ENCODE assay signal across 34 mouse cellular contexts in genomic region chr11:82865957-82866356, GRCm38 (mm10). TPM values are rescaled to one million over a fixed set of nuclear protein-coding genes. Genes with fewer than 3 reads are reported as not detected.
DNase-seq lines count a peak whose midpoint lies in the region; ATAC-seq and TF ChIP-seq lines count a peak whose summit lies in the region.
"Had no signal": no experiment of that assay in that cellular context is flagged by ENCODE, and none has a peak within 500 bp of the region (broad histone marks: within the 10 kb centered on the region; RNA-seq: fewer than 3 reads in every experiment).

No protein-coding gene starts in this region.

- DNase-seq in liver, embryonic 11.5 days (ENCODE audit: low spot score), result no peak
- DNase-seq in liver, result no peak
- no peak for DNase-seq in liver, embryonic 13.5 days
- DNase-seq in spleen, postnatal 10 days (ENCODE audit: low spot score in 2 of 2), result no peak
- DNase-seq in left cerebral cortex, adult 2 months (ENCODE audit: extremely low spot score in 1 of 2, low spot score in 2 of 2), result no peak
- DNase-seq: adrenal gland, adult 8-10 months; adrenal gland, postnatal 25 days; B cell, adult 2 months; cerebellum, adult 11-12 months; cerebellum, adult 8-10 months; cerebellum, postnatal 10 days; cerebellum, postnatal 36 days; embryo, embryonic 11 days; gastrocnemius, postnatal 25 days; heart, postnatal 10 days; heart, postnatal 36 days had no signal

- no peaks in the 10 kb centered on the region for H3K27me3 ChIP-seq in liver, embryonic 11.5 days (replicated peaks; ENCODE audit: control insufficient read depth, insufficient read depth, low read length)
- H3K27me3 ChIP-seq in liver, embryonic 13.5 days, result no peaks in the 10 kb centered on the region
- H3K27me3 ChIP-seq in liver, embryonic 16.5 days (ENCODE audit: control insufficient read depth, insufficient read depth, low read depth, low read length), result no peaks in the 10 kb centered on the region
- H3K27me3 ChIP-seq in hindbrain, embryonic 12.5 days, result no peaks in the 10 kb centered on the region
- H3K27me3 ChIP-seq: embryonic facial prominence, embryonic 13.5 days; forebrain, embryonic 12.5 days; forebrain, embryonic 15.5 days; heart, embryonic 12.5 days; heart, embryonic 15.5 days had no signal

- H3K9me3 ChIP-seq in liver, embryonic 11.5 days (ENCODE audit: control insufficient read depth, low read length), result no peaks in the 10 kb centered on the region
- no peaks in the 10 kb centered on the region for H3K9me3 ChIP-seq in liver, embryonic 13.5 days (replicated peaks)
- no peaks in the 10 kb centered on the region for H3K9me3 ChIP-seq in liver, embryonic 16.5 days (replicated peaks; ENCODE audit: control insufficient read depth, low read length)
- H3K9me3 ChIP-seq in hindbrain, embryonic 12.5 days (replicated peaks), result no peaks in the 10 kb centered on the region
- H3K9me3 ChIP-seq: embryonic facial prominence, embryonic 10.5 days; embryonic facial prominence, embryonic 13.5 days; forebrain, embryonic 12.5 days; forebrain, embryonic 15.5 days; heart, embryonic 12.5 days; heart, embryonic 15.5 days; hindbrain, embryonic 10.5 days had no signal

- H3K4me1 ChIP-seq in liver, embryonic 11.5 days (replicated peaks; ENCODE audit: control insufficient read depth, insufficient read depth, low read length), result peaks cover 36% of the 10 kb centered on the region
- peaks cover 87% of the 10 kb centered on the region for H3K4me1 ChIP-seq in liver, embryonic 13.5 days (replicated peaks)
- H3K4me1 ChIP-seq in liver, embryonic 16.5 days (ENCODE audit: control insufficient read depth, low read depth, low read length), result peaks cover 61% of the 10 kb centered on the region
- H3K4me1 ChIP-seq in hindbrain, embryonic 12.5 days, result peaks cover 21% of the 10 kb centered on the region

- WGBS in liver, embryonic 11.5 days, result 73% methylated on average over 10 of the region's 10 CpGs
- 65% methylated on average over 10 of the region's 10 CpGs for WGBS in liver, embryonic 13.5 days (ENCODE audit: insufficient replicate concordance)
- 67% methylated on average over 10 of the region's 10 CpGs for WGBS in liver, embryonic 16.5 days (ENCODE audit: insufficient replicate concordance)
- 84% methylated on average over 10 of the region's 10 CpGs for WGBS in hindbrain, embryonic 12.5 days

- H3K36me3 ChIP-seq in liver, embryonic 11.5 days (ENCODE audit: control insufficient read depth, insufficient read depth, low read length), result no peaks in the 10 kb centered on the region
- no peaks in the 10 kb centered on the region for H3K36me3 ChIP-seq in liver, embryonic 13.5 days
- no peaks in the 10 kb centered on the region for H3K36me3 ChIP-seq in liver, embryonic 16.5 days (ENCODE audit: control insufficient read depth, insufficient read depth)
- no peaks in the 10 kb centered on the region for H3K36me3 ChIP-seq in hindbrain, embryonic 12.5 days
- H3K36me3 ChIP-seq: embryonic facial prominence, embryonic 10.5 days; embryonic facial prominence, embryonic 13.5 days; forebrain, embryonic 12.5 days; forebrain, embryonic 15.5 days; heart, embryonic 12.5 days; heart, embryonic 15.5 days; hindbrain, embryonic 10.5 days had no signal

- peak overlapping the region; percentile 49 for H3K4me2 ChIP-seq in liver, embryonic 11.5 days
- peak overlapping the region; percentile 70 for H3K4me2 ChIP-seq in liver, embryonic 13.5 days
- 0 out of 2 replicates have a peak overlapping the region, but pooled peaks have one; percentile 51 for H3K4me2 ChIP-seq in liver, embryonic 16.5 days (ENCODE audit: low read depth, low read length)
- H3K4me2 ChIP-seq in hindbrain, embryonic 12.5 days (replicated peaks), result no peak overlapping the region
- H3K4me2 ChIP-seq: embryonic facial prominence, embryonic 13.5 days; forebrain, embryonic 12.5 days; forebrain, embryonic 15.5 days; heart, embryonic 12.5 days; heart, embryonic 15.5 days; hindbrain, embryonic 14.5 days had no signal

- H3K4me3 ChIP-seq in liver, embryonic 11.5 days (ENCODE audit: low read depth, low read length), result no peak overlapping the region
- no peak overlapping the region; the same call in 1 of the 2 replicates for H3K4me3 ChIP-seq in liver, embryonic 13.5 days (replicated peaks)
- H3K4me3 ChIP-seq in liver, embryonic 16.5 days (ENCODE audit: low read depth, low read length), result no peak overlapping the region
- no peak overlapping the region for H3K4me3 ChIP-seq in hindbrain, embryonic 12.5 days
- H3K4me3 ChIP-seq in left cerebral cortex, adult 2 months, result no peak overlapping the region
- H3K4me3 ChIP-seq: embryonic facial prominence, embryonic 10.5 days; embryonic facial prominence, embryonic 13.5 days; forebrain, embryonic 12.5 days; forebrain, embryonic 15.5 days; heart, embryonic 12.5 days; heart, embryonic 15.5 days; hindbrain, embryonic 10.5 days had no signal

- intact Hi-C loops in left cerebral cortex, adult 2 months (cut with DNase I), result no loop called here

- no peak for ATAC-seq in liver, embryonic 11.5 days (replicated peaks; ENCODE audit: low FRiP score)
- ATAC-seq in liver, embryonic 13.5 days (ENCODE audit: low read depth), result no peak
- no peak for ATAC-seq in liver, embryonic 16.5 days (ENCODE audit: low read depth)
- no peak for ATAC-seq in hindbrain, embryonic 12.5 days (ENCODE audit: low FRiP score)
- ATAC-seq: activated CD4-positive, CD25-positive, alpha-beta regulatory T cell, adult 4 months; forebrain, embryonic 15.5 days; hindbrain, postnatal 0 days had no signal

- no peak for TF ChIP-seq CTCF in left cerebral cortex, adult 2 months (IDR thresholded peaks at IDR 0.05)

- no peak overlapping the region for H3K27ac ChIP-seq in liver, embryonic 11.5 days (ENCODE audit: low read depth, low read length)
- H3K27ac ChIP-seq in liver, embryonic 13.5 days, result peak overlapping the region; percentile 54
- no peak overlapping the region for H3K27ac ChIP-seq in liver, embryonic 16.5 days (ENCODE audit: low read length)
- no peak overlapping the region for H3K27ac ChIP-seq in hindbrain, embryonic 12.5 days
- no peak overlapping the region for H3K27ac ChIP-seq in left cerebral cortex, adult 2 months
- H3K27ac ChIP-seq: embryonic facial prominence, embryonic 10.5 days; embryonic facial prominence, embryonic 13.5 days; forebrain, embryonic 12.5 days; heart, embryonic 15.5 days; hindbrain, embryonic 10.5 days; hindbrain, embryonic 14.5 days; hindbrain, postnatal 0 days had no signal

- H3K9ac ChIP-seq in liver, embryonic 11.5 days (ENCODE audit: low read depth, low read length), result no peak overlapping the region
- peak overlapping the region; percentile 49; the same call in 1 of the 2 replicates for H3K9ac ChIP-seq in liver, embryonic 13.5 days
- no peak overlapping the region for H3K9ac ChIP-seq in liver, embryonic 16.5 days (ENCODE audit: low read depth, low read length)
- no peak overlapping the region for H3K9ac ChIP-seq in hindbrain, embryonic 12.5 days
- H3K9ac ChIP-seq: embryonic facial prominence, embryonic 13.5 days; forebrain, embryonic 12.5 days; forebrain, embryonic 15.5 days; heart, embryonic 12.5 days; heart, embryonic 15.5 days; hindbrain, embryonic 14.5 days had no signal

RNA-seq across cellular contexts. Expression of gene Rffl, which starts 5.1 kb away (rescaled TPM):
- polyA plus RNA-seq in liver, embryonic 11.5 days (2014; fragmentation: Nextera tagmentation; extraction: Ambion mirVana), result 27.5 and 29.7 TPM in 2 replicates
- polyA plus RNA-seq in liver, embryonic 13.5 days (2015; fragmentation: Nextera tagmentation; extraction: Ambion mirVana), result 20.2 and 25.3 TPM in 2 replicates
- polyA plus RNA-seq in liver, embryonic 16.5 days (2015; fragmentation: Nextera tagmentation; extraction: Ambion mirVana), result 25.8 and 26.4 TPM in 2 replicates
- 8.9 and 9.6 TPM in 2 replicates for polyA plus RNA-seq in hindbrain, embryonic 12.5 days (2016; fragmentation: Nextera tagmentation; extraction: Ambion mirVana)
- total RNA-seq in left cerebral cortex, adult 2 months (2021), result 1 to 10 TPM; 8.8 to 9.1 TPM

RNA-seq across cellular contexts. Expression of gene Rad51d, which starts 24.5 kb away (rescaled TPM):
- 14.4 and 14.8 TPM in 2 replicates for polyA plus RNA-seq in liver, embryonic 11.5 days (2014; fragmentation: Nextera tagmentation; extraction: Ambion mirVana)
- polyA plus RNA-seq in liver, embryonic 13.5 days (2015; fragmentation: Nextera tagmentation; extraction: Ambion mirVana), result 6.8 and 8.0 TPM in 2 replicates
- polyA plus RNA-seq in liver, embryonic 16.5 days (2015; fragmentation: Nextera tagmentation; extraction: Ambion mirVana), result 4.1 and 4.7 TPM in 2 replicates
- 10.9 and 12.6 TPM in 2 replicates for polyA plus RNA-seq in hindbrain, embryonic 12.5 days (2016; fragmentation: Nextera tagmentation; extraction: Ambion mirVana)
- 10 to 100 TPM; 16.9 to 19.8 TPM for total RNA-seq in left cerebral cortex, adult 2 months (2021)

RNA-seq across cellular contexts. Expression of gene Fndc8, which starts 26.0 kb away (rescaled TPM):
- polyA plus RNA-seq in liver, embryonic 11.5 days (2014; fragmentation: Nextera tagmentation; extraction: Ambion mirVana), result 0.13 and 0.15 TPM in 2 replicates
- 0.05 and 0.08 TPM in 2 replicates for polyA plus RNA-seq in liver, embryonic 13.5 days (2015; fragmentation: Nextera tagmentation; extraction: Ambion mirVana)
- polyA plus RNA-seq in liver, embryonic 16.5 days (2015; fragmentation: Nextera tagmentation; extraction: Ambion mirVana), result 0.09 and 0.12 TPM in 2 replicates
- polyA plus RNA-seq in hindbrain, embryonic 12.5 days (2016; fragmentation: Nextera tagmentation; extraction: Ambion mirVana), result 0.65 and 0.68 TPM in 2 replicates
- total RNA-seq in left cerebral cortex, adult 2 months (2021), result not detected
- total RNA-seq: gastrocnemius, adult 8-10 months; gastrocnemius, postnatal 25 days; granulocyte monocyte progenitor cell, adult 5-6 weeks; heart, adult 8-10 months; heart, postnatal 36 days; hindbrain, postnatal 0 days had no signal
- polyA plus RNA-seq: brain, embryonic 14.5 days; cortical plate, adult 2 months had no signal

RNA-seq across cellular contexts. Expression of gene Nle1, which starts 42.3 kb away (rescaled TPM):
- polyA plus RNA-seq in liver, embryonic 11.5 days (2014; fragmentation: Nextera tagmentation; extraction: Ambion mirVana), result 43.4 and 44.9 TPM in 2 replicates
- 21.3 and 24.3 TPM in 2 replicates for polyA plus RNA-seq in liver, embryonic 13.5 days (2015; fragmentation: Nextera tagmentation; extraction: Ambion mirVana)
- polyA plus RNA-seq in liver, embryonic 16.5 days (2015; fragmentation: Nextera tagmentation; extraction: Ambion mirVana), result 9.1 and 10.7 TPM in 2 replicates
- 32.1 and 32.7 TPM in 2 replicates for polyA plus RNA-seq in hindbrain, embryonic 12.5 days (2016; fragmentation: Nextera tagmentation; extraction: Ambion mirVana)
- 10 to 100 TPM; 41.0 to 45.8 TPM for total RNA-seq in left cerebral cortex, adult 2 months (2021)

RNA-seq across cellular contexts. Expression of gene Unc45b, which starts 44.4 kb away (rescaled TPM):
- 1.8 and 4.5 TPM in 2 replicates for polyA plus RNA-seq in liver, embryonic 11.5 days (2014; fragmentation: Nextera tagmentation; extraction: Ambion mirVana)
- 0.75 and 1.1 TPM in 2 replicates for polyA plus RNA-seq in liver, embryonic 13.5 days (2015; fragmentation: Nextera tagmentation; extraction: Ambion mirVana)
- polyA plus RNA-seq in liver, embryonic 16.5 days (2015; fragmentation: Nextera tagmentation; extraction: Ambion mirVana), result 1.4 and 2.4 TPM in 2 replicates
- polyA plus RNA-seq in hindbrain, embryonic 12.5 days (2016; fragmentation: Nextera tagmentation; extraction: Ambion mirVana), result 1.4 and 4.1 TPM in 2 replicates
- total RNA-seq in left cerebral cortex, adult 2 months (2021), result 1 to 10 TPM; 1.3 to 2.0 TPM
- total RNA-seq: granulocyte monocyte progenitor cell, adult 5-6 weeks had no signal
- polyA plus RNA-seq: activated CD4-positive, CD25-positive, alpha-beta regulatory T cell, adult 4 months; erythroblast, embryonic 14.5 days had no signal
